Mouse (Mus musculus): ENCODE measurements around the gene Slc52a3.
A peak's percentile ranks its signal among the peaks of the same experiment; 100 is the strongest.

The Slc52a3 gene

GRCm38 (mm10) chr2:151999669-152000290, 3.5 kb downstream of the Slc52a3 start:
- no peak for DNase-seq (ENCODE audit: low read depth)

GRCm38 (mm10) chr2:152000291-152000679, 4.0 kb downstream of the Slc52a3 start:
- DNase-seq (ENCODE audit: low read depth): no peak

GRCm38 (mm10) chr2:152000735-152001134, 4.4 kb downstream of the Slc52a3 start:
- DNase-seq (ENCODE audit: low read depth): no peak

- no peak for DNase-seq (ENCODE audit: low read depth)
These were observed 6.2 kb downstream of the Slc52a3 start for GRCm38 (mm10) chr2:152002529-152002928.

- no peak for DNase-seq (ENCODE audit: low read depth)
These were observed 11.5 kb downstream of the Slc52a3 start for GRCm38 (mm10) chr2:152007783-152008182.

GRCm38 (mm10) chr2:152009061-152009779, 12.9 kb downstream of the Slc52a3 start:
- no peak for DNase-seq (ENCODE audit: low read depth)

- no peak for DNase-seq (ENCODE audit: low read depth)
These were observed 13.9 kb downstream of the Slc52a3 start for GRCm38 (mm10) chr2:152010251-152010650.

GRCm38 (mm10) chr2:152010661-152011060, 14.3 kb downstream of the Slc52a3 start:
- DNase-seq (ENCODE audit: low read depth): no peak

GRCm38 (mm10) chr2:152011724-152012123, 15.4 kb downstream of the Slc52a3 start:
- DNase-seq (ENCODE audit: low read depth): no peak

- DNase-seq (ENCODE audit: low read depth): no peak
These were observed 15.9 kb downstream of the Slc52a3 start for GRCm38 (mm10) chr2:152012222-152012621.

- DNase-seq (ENCODE audit: low read depth): no peak
These were observed 16.4 kb downstream of the Slc52a3 start for GRCm38 (mm10) chr2:152012701-152013100.

- DNase-seq (ENCODE audit: low read depth): no peak
These were observed 19.7 kb downstream of the Slc52a3 start for GRCm38 (mm10) chr2:152015997-152016396.

GRCm38 (mm10) chr2:152016666-152017065, 20.4 kb downstream of the Slc52a3 start:
- no peak for DNase-seq (ENCODE audit: low read depth)

GRCm38 (mm10) chr2:152020255-152020654, 23.9 kb downstream of the Slc52a3 start:
- peak; percentile 59 for DNase-seq (ENCODE audit: low read depth)

- DNase-seq (ENCODE audit: low read depth): no peak
These were observed 25.7 kb downstream of the Slc52a3 start for GRCm38 (mm10) chr2:152022022-152022421.

GRCm38 (mm10) chr2:152024883-152025422, 28.6 kb downstream of the Slc52a3 start:
- no peak for DNase-seq (ENCODE audit: low read depth)

GRCm38 (mm10) chr2:152029252-152030082, 33.2 kb downstream of the Slc52a3 start:
- DNase-seq (ENCODE audit: low read depth): peak; percentile 86

- DNase-seq (ENCODE audit: low read depth): no peak
These were observed 34.7 kb downstream of the Slc52a3 start for GRCm38 (mm10) chr2:152030986-152031385.

GRCm38 (mm10) chr2:152040101-152040500, 43.8 kb downstream of the Slc52a3 start:
- DNase-seq (ENCODE audit: low read depth): no peak

GRCm38 (mm10) chr2:152047116-152048002, 51.0 kb downstream of the Slc52a3 start:
- no peak for DNase-seq (ENCODE audit: low read depth)

Measured in c-Kit-positive CD71-negative TER-119-negative erythroid progenitor cells, embryonic 14.5 days (primary cell).